Mouse (Mus musculus): Measurements from ENCODE around the gene Pou2f2.

Pou2f2 gene

GRCm38 (mm10) chr7:25179606-25180161, at the start of gene Pou2f2:
TSS of gene Pou2f2 (minus strand) at chr7:25179726.
- DNase-seq (ENCODE audit: low read depth) = peak; percentile 82

GRCm38 (mm10) chr7:25227523-25228300, 48.2 kb upstream of the Pou2f2 start:
- DNase-seq (ENCODE audit: low read depth) = no peak

- no peak for DNase-seq (ENCODE audit: low read depth)
These were observed 42.9 kb upstream of the Pou2f2 start for GRCm38 (mm10) chr7:25222275-25222967.

GRCm38 (mm10) chr7:25221102-25221883, 41.8 kb upstream of the Pou2f2 start, which contains the start of gene Zfp526:
TSS of gene Zfp526 (plus strand) at chr7:25221425.
- DNase-seq (ENCODE audit: low read depth) = peak; percentile 99

- DNase-seq (ENCODE audit: low read depth) = peak; percentile 71
These were observed 41.1 kb upstream of the Pou2f2 start, which contains the start of gene Dedd2 for GRCm38 (mm10) chr7:25220457-25221101. TSS of gene Dedd2 (minus strand) at chr7:25220615.

- peak; percentile 99 for DNase-seq (ENCODE audit: low read depth)
These were observed 40.4 kb upstream of the Pou2f2 start for GRCm38 (mm10) chr7:25219756-25220456.

GRCm38 (mm10) chr7:25219416-25219750, 39.9 kb upstream of the Pou2f2 start:
- no peak for DNase-seq (ENCODE audit: low read depth)

GRCm38 (mm10) chr7:25218705-25219415, 39.3 kb upstream of the Pou2f2 start:
- peak; percentile 78 for DNase-seq (ENCODE audit: low read depth)

GRCm38 (mm10) chr7:25217653-25218395, 38.3 kb upstream of the Pou2f2 start:
- DNase-seq (ENCODE audit: low read depth) = peak; percentile 44

GRCm38 (mm10) chr7:25214172-25214571, 34.6 kb upstream of the Pou2f2 start:
- no peak for DNase-seq (ENCODE audit: low read depth)

GRCm38 (mm10) chr7:25213099-25213498, 33.6 kb upstream of the Pou2f2 start:
- DNase-seq (ENCODE audit: low read depth) = peak; percentile 57

- no peak for DNase-seq (ENCODE audit: low read depth)
These were observed 31.0 kb upstream of the Pou2f2 start for GRCm38 (mm10) chr7:25210482-25210881.

- peak; percentile 86 for DNase-seq (ENCODE audit: low read depth)
These were observed 29.7 kb upstream of the Pou2f2 start for GRCm38 (mm10) chr7:25209161-25209622.

- peak; percentile 82 for DNase-seq (ENCODE audit: low read depth)
These were observed 26.7 kb upstream of the Pou2f2 start for GRCm38 (mm10) chr7:25206094-25206830.

GRCm38 (mm10) chr7:25205355-25206093, 26.0 kb upstream of the Pou2f2 start:
- peak; percentile 90 for DNase-seq (ENCODE audit: low read depth)

GRCm38 (mm10) chr7:25203624-25204023, 24.1 kb upstream of the Pou2f2 start:
- no peak for DNase-seq (ENCODE audit: low read depth)

- no peak for DNase-seq (ENCODE audit: low read depth)
These were observed 18.0 kb upstream of the Pou2f2 start for GRCm38 (mm10) chr7:25197384-25198018.

- DNase-seq (ENCODE audit: low read depth) = no peak
These were observed 16.6 kb upstream of the Pou2f2 start for GRCm38 (mm10) chr7:25196107-25196506.
